Mouse (Mus musculus): ENCODE results near the gene Cyb5rl.

GRCm38 (mm10) chr4:107126891-107127524 is 60.2 kb downstream of the Cyb5rl start:
- TF ChIP-seq CTCF (IDR thresholded peaks at IDR 0.05; ENCODE audit: low read depth, low read length) (no peak), POLR2A (IDR thresholded peaks at IDR 0.05; ENCODE audit: insufficient read depth, low read length) (no peak), EP300 (IDR thresholded peaks at IDR 0.05; ENCODE audit: insufficient read depth, low read depth, low read length) (no peak)
